Mouse (Mus musculus) retina, postnatal 1 day (tissue): Measurements from ENCODE around the gene Uap1.
A peak's percentile ranks its signal among the peaks of the same experiment; 100 is the strongest.

Experiments used
- DNase-seq: peaks from one replicate; pipeline ENCODE4 v3.0.0-alpha.2; 2012

Gene Uap1

DNA sequence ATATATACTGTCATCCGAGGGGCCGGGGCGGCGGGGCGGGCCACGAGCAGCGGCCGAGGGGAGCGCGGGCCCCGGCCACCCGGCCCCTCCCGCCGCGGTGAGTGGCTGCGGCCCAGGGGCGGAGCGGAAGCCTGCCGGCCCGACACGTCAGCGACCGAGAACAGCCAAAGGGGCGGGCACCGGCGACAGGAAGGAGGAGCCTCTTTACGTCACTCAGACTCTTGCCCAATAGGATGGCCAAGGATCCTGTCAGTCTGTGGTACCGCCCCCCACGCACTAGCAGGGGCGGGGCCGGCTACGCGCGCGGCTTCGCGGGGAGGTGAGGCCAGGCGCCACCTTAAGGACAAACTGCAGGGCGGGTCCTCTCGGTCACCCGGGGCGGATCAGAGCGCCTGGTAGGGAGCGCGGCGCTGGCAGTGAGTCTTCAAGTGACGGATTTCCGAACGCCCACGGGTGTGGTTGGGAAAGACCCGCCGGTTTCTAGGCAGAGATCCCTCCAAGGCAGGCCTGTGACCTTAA lies at the start of gene Uap1:
Gene Uap1, minus strand, starts transcription at position 144 of the 519 bp plus-strand sequence.
- peak; percentile 99 for DNase-seq

DNA sequence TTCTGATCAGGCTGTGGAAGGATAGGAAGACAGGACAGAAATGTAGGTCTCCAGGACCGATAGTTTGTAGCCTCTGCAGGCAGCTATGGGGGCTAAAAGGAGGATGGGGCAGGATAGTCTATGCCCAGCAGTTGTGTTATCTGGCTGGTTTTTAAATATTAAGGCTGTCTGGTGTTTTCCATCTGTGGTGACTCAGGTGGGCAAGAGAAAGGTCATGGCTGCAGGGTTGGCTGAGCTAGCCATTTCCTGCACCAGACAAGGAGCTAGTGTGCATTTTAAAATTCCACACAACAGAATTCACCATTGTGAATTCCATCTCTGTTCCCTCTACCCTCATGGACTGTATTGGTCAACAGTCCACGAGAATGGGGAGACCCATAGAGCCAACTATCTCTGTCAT lies 48.5 kb upstream of the Uap1 start:
- DNase-seq: no peak

DNA sequence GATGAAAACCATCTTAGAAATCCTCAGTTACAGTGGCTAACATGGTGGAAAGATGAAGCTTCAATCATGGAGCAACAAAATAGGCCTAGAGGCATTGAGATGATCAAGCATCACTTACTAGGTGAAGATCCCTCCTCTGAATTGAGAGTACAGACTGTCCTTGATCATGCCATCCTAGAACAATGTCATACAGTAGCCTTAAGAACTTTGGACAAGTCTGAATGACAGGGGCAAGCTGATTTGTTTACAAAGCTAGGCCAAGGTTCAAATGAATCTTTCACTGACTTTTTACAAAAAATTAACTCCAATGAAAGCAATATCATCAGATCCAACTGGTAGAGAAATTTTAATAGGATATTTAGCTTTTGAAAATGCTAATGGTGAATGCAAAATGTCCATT lies 45.6 kb upstream of the Uap1 start:
- no peak for DNase-seq

DNA sequence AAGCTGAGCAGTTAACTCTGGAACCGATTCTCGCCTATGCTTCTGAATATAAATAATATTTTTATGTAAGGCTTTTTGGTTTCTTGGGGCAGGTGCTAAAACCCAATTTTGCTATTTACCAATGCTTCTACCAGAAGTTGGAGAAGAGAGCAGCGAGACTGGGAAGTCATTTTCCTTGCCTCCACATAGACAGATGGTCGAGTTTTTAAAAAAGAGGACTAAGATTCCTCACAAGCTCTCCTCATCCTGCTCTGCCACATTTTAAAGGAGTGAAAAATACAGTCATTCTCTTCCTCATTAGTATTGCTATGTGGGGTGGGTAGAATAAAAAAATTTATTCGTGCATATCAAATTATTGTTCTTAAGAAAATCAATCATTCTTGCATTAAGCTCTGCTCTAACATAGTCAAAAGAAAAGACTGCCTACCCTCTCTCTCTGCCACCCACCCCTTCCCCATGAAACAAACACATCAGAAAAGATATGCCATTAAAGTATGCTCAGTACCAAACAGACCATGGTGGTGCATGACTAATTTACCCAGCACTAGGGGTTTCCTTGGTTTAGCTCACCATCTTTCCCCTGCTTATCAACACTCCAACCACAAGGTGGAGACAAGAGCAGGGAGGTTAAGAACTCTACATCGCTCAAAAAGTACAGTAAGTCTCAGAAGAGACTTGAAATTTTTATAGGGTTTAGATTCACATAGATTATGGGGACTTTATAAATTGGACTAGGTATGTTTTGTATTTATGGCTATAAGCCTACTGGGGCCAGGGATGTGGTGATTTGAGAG lies 43.5 kb upstream of the Uap1 start:
- peak; percentile 61 for DNase-seq

DNA sequence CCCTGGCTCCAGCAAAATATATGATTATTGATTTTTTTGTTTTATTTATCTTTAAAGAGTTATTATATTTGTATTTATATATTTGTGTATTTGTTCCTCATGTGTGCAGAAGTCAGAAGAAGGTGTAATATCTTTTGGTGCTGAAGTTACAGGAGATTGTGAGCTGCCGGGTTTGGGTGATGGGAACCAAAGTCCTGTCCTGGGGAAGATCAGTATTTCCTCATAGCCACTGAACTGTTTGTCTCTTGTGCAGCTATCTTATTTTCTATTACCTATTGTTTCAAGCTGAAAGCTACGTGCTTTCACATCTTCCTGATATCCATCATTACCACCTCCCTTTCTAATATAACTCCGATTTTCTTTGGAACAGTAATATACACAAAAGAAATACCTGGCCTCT lies 40.8 kb upstream of the Uap1 start:
- no peak for DNase-seq

DNA sequence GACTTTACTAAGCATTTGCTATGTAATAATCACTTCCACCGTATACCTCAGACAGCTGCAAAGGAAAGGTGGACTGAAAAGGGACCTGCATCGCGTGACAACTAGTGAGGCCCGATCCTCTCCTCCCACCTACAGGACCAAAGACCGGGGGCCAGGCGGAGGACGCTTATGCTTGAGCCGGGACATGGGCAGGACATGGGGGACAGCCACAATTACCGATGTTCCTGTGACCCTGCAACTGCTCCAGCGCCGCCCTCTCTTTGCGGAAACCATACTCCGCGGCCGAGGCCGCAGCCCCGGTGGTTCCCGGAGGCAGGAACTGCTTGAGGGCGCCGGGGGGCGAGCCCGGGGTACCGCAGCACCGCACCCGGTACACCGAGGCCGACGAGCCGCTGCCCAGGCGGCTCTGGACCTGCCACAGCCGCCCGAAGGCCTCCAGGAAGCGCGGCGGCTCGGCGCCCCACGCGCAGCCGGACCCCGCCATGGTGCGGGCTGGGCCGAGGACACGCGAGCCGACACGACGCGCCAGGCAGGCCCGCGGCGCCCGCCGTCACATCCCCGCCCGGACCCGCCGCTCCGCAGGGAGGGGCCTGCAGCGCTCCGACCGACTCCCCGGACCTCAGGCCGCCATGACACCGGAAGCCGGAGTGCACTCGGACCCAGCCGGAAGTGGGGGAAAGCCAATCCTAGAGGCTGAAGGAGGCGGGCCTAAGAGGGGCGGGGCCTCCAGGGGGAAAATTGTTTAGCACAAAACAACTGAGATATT lies 40.2 kb upstream of the Uap1 start, which contains the start of gene Uhmk1:
Gene Uhmk1, minus strand, starts transcription at position 641 of the 766 bp plus-strand sequence.
- DNase-seq: peak; percentile 94

DNA sequence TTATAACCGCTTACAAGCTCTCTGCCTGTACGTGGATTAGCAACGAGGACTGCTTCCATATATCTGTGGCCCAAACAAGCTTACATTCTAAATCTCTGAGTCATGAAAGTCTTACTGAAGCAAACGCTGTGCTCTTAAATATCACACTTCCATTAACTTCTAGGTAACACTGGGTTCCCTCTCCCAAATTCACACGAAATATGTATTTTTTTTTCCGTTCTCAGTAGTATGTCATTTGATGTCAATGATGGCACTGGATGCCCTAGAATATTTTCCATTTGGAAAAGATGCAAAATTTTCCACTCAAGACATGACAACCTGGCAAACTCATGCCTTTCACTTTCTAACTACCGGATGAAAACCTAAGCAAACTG lies 39.6 kb upstream of the Uap1 start:
- peak; percentile 3 for DNase-seq

DNA sequence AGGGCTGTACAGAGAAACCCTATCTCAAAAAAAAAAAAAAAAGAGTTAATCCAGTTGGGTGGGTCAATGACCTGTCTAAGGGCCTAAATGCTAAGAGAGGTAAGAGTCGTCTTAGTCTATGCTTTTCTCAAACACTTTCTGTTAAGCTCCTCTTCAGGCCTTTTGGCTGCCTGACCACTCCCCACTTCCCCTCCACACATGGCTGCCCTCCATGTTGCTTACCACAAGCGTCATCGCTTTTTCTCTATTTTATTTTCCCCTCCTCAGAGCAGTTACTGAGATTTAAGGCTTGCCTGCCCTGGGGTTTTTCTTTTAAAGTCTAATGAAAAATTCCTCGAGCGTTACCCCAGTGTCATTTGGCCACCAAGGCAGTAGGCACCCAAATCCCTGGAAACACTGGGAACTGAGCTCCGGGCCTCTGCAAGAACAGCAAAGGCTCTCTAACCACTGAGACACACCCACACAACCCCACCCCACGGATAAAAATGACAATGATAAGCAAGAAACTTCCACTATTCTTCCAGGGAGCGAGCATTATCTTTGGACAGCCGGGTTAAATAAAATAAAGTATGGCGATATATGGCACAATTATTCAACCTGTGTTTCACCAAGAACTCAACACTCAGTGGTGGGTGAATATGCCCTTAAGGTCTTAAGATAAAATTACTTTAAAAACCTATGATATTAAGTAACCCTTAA lies 38.6 kb upstream of the Uap1 start:
- no peak for DNase-seq

DNA sequence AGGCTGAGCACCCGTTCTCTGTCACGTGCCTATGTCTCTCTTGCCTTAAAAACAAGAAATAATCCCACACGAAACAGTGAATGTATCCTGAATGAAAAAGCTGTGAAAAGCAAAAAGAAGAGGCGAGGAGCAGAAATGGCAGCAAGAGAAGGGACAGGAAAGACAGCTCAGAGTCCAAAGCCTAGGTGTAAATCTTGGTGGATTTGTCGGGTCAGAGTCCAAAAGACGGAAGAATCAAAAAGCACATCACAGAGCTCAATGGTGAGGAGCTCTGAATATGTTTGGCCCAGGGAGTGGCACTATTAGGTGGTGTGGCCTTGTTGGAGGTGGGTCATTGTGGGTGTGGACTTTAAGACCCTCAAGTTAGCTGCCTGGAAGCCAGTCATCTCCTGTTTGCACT lies 31.6 kb upstream of the Uap1 start:
- DNase-seq: no peak

DNA sequence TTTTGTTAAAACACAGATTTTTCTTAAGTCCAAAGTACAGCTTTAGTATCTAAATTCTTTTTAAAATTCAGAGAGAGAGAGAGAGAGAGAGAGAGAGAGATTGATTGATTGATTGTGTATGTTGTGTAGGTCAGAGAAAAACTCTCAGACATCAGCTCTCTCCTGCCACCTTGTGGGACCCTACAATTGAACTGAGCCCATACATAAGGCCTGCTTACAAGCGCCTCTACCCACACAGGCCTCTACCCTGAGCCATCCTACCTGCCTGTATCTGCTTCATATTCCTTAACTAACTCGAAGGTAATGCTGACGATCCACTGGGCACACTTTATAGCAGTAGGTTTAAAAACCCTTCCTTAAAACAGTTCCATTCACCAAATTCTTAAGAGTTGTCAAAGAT lies 25.6 kb upstream of the Uap1 start:
- DNase-seq: peak; percentile 41

DNA sequence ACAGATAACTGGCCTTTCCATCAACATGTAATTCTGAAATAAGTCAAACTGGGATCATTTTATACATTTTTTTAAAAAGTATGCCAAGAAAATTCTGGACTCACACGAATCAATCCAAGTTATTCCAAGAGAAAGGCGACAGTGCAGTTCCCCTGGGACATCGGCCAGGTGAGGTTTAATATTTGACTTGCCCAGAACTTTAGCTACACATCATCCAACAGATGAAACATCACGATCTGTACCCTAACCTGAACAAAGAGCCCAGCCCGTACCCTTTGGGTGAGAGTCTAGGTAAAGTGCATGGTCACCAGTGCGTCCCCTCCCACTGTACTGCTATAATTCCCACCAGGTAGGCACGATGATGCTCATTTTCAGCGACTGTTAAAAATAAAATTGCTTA lies 21.5 kb upstream of the Uap1 start:
- no peak for DNase-seq

DNA sequence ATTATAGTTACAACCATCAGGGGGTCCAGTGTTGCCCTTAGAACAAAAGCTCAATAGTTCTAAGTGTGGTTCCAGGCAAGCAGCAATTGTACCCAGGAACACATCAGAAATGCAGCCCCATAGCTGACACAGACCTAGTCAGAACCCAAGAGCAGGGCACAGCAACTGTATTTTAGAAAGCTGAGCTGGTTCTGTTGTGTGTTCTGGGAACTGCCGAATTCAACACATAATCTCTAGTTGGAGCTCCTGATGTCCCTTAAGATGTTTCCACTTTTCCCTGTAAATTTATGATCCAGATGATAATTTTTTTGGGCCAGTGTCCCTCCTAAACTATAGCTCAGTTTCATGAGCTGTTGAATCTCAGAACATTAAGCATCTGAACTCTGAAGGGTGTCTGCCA lies 17.2 kb upstream of the Uap1 start:
- no peak for DNase-seq

DNA sequence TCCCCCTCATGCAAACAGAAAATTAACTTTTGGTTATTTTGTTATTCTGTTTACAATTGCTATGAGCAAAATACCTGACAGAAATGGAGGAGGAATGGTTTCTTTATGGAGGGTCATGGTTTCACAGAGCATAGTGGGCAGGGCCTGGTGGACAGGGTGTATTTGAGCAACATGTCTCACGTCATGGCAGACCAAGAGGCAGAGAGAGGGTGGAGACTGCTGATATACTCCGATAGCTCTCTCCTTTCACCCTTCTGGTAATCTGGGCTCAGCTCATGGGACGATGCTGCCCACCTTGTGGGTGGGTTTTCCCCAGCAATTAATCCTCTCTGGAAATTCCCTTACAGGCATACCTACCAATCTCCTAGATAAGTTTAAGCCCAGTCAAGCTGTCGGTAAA lies 15.5 kb upstream of the Uap1 start:
- no peak for DNase-seq

DNA sequence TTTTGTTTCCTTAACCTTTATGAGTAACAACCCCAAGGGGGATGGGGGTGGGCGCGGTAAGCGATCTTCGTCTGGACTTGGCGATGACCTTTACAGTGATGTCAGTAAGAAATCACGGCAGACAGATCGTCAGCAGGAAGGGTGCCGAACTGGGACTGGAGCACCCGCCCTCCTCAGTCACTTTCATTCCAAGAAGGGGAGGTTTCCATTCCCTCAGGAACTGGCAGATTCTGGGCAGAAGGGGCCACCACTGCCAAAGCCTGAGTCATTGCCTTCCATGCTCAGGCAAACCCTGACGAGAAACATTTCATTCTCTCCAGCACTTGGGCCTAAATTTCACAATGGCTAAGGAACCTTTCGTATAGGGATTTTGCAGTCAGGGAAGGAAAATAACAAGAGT lies 13.8 kb upstream of the Uap1 start:
- DNase-seq: no peak

DNA sequence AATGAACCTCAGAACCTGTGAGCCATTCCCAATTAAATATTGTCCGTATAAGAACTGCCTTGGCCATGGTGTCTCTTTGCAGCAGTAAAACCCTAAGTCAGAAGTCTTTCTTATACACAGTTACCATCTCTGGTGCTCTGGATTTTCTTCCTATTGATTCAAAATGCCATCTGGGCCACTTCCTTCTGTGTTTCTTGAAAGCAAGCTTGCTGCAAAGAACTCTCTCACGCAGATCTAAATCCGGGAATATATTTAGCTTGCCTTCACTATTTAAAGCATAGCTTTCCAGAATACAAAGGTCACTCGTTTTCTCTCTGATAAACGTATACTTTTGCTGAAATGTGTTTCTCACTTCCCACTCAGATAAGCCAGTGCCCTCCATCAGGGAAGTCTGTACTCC lies 11.8 kb upstream of the Uap1 start:
- DNase-seq: no peak

DNA sequence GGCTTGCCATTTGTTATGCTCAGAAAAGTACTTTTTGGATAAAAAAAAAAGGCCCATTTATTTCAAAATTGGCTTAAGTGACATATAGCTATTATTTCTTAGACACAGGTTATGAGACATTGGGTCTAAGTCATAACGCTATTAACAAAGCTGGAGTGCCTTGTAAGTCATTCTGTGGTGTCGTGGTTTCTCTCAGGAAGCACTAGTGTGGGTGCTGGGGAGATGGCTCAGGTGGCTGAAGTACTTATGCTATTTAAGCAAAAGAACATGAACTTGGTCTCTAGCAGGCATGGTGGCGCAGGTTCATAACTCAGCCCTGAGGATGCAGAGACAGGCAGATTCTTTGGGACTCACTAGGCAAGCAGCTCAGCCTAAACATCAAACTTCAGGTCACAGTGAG lies 10.4 kb upstream of the Uap1 start:
- DNase-seq: no peak

DNA sequence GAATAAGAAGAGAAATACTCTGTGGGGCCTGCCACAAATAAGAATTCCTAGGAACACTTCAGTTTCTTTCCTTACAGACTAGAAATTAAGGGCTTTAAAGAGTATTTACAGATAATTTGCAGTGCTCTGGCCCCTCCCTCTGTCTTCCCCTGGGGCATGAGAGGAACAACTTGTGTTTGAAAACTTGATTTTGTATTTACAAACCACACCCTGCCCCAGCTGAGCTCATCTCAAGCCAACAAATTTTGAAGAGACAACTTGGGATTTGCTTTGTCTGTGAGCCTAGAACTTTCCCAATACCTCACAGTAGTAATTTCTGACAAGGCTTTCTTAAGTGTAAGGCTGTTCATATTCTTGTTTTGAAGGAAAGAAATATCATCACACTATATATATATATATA lies 7.9 kb upstream of the Uap1 start:
- no peak for DNase-seq

DNA sequence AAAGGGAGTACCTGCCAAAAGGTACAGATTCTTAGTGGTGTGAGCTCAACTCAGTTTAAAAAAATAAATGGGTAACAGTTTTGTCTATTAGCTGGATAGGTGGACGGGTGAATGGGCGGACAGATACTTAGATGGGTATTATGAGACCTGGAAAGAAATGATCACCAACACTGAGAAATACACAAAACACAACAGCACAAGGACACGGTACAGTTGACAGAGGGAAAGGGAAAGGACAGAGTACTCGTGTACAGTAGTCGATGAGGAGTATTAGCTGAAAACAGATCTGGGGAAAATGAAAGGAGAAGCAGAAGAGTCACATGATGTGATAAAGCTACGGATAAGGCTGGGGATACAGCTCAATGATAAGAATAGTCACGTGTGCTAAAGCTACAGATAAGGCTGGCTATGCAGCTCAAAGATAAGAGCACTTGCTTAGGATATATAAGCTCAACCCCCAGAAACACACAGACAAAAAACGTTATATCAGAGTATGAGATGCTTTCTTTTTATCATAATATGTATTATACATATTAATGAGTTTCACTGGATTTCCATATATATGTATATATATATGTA lies 2.0 kb upstream of the Uap1 start:
- no peak for DNase-seq

DNA sequence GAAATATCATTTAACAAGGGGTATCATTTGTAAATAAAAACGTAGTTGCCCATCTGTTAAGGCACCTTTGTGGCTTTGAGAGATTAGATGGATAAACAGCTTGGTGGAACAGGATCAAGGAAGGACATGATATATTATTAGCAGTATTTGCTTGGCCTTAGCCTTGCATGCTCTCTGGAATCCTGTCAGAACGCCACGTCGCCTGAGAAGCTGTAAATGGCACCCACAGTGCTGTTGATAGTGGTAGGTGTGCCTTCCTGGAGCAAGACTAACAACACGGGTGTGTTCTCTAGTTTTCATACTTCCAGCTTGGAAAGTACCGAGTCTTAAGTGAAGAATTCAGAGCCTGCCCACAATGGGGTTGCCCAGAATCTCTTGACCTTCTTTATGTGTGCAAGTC lies 1.1 kb upstream of the Uap1 start:
- peak; percentile 23 for DNase-seq

DNA sequence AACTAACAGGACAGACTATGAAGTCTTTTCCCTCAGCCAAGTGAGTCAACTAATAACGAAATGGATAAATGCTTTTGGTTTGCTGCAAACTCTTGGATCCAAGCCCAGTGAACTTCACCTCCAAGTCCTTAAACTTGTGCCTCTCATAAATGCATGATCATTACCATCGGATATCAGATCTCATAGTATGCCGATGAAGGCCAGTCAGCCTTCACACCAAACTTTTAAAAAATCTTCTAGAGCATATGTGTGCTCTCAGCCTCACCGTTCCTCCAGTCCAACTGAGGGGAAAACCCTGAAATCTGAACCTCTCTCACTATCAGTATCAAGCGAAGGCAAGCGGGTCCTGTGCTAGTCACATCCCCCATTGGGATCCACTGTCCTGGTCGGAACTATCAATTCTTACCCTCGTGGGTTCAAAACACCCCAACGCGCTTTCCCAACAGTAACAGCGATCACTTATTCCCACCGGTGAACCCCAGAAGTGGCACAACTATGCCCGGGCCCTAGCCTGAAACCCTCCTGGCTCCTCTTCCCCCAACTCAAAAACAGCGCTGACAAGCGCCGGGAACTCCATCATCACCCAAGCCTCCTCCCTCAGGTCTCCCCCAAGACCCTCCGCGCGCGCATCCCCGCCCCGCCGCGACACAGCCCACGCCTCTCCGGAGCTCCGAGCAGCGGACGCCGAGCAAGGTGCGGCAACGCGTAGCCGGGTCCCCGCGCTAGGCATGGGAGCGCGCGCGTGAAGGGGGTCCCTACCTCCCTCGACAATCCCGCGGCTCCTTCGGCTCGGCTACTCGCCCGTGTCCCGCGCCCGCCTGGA lies 555 bp downstream of the Uap1 start:
- DNase-seq: no peak

DNA sequence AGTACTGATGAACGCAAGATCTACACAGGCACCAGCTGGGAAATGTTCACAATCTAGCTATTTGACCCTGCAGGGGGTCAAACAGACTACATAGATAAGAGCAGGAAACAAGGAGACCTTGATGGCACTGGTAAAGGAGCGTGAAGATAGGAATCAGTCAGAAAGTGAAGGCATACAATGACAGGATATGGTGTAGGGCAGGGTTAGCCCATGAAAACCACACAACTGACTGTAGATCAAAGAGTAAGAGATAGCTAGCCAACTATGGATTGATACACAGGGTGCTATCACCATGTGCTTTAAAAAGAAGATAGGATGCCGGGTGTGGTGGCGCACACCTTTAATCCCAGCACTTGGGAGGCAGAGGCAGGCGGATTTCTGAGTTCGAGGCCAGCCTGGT lies 7.0 kb downstream of the Uap1 start:
- no peak for DNase-seq

DNA sequence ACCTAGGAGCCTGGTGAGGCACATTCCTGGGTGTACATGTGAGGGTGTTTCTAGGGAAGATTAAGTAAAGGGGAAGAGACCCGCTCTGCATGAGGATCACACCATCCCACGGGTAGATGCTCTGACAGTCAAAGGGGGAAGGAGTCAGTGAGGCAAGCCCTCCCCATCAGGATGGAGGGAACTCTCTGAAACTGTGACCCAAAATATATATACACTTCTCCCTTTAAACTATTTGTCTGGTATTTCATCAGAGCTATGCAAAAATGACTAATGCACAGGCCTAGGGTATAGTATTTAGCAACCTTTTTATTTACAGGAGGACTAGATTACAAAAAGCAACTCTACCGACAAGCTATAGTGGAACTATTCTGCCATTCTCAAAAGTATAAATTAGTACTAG lies 9.8 kb downstream of the Uap1 start:
- DNase-seq: no peak
